ENCODE assay signal across 19 mouse cellular contexts in genomic region chr6:74735661-74736060, GRCm38 (mm10).
DNase-seq lines count a peak whose midpoint lies in the region; TF ChIP-seq lines count a peak whose summit lies in the region.
"Had no signal": no experiment of that assay in that cellular context is flagged by ENCODE, and none has a peak within 500 bp of the region (broad histone marks: within the 10 kb centered on the region; RNA-seq: fewer than 3 reads in every experiment).

No protein-coding gene starts in this region.

- H3K36me3 ChIP-seq in kidney, adult 2 months (ENCODE audit: control insufficient read depth, insufficient read depth, low read length): no peaks in the 10 kb centered on the region
- H3K36me3 ChIP-seq: embryonic facial prominence, embryonic 15.5 days; forebrain, embryonic 15.5 days; hindbrain, embryonic 12.5 days; hindbrain, embryonic 15.5 days had no signal

- no peaks in the 10 kb centered on the region for H3K4me1 ChIP-seq in kidney, adult 2 months (ENCODE audit: control insufficient read depth, insufficient read depth, low read length)
- H3K4me1 ChIP-seq: embryonic facial prominence, embryonic 15.5 days; forebrain, embryonic 15.5 days; hindbrain, embryonic 12.5 days; hindbrain, embryonic 15.5 days had no signal

- no peak for TF ChIP-seq CTCF in kidney, adult 2 months (conservative IDR thresholded peaks at IDR 0.05; ENCODE audit: insufficient read depth, insufficient read length, low read depth, low read length)

- H3K27ac ChIP-seq in kidney, adult 2 months (ENCODE audit: insufficient read depth, low read depth, low read length): no peak overlapping the region
- H3K27ac ChIP-seq: embryonic facial prominence, embryonic 15.5 days; forebrain, embryonic 15.5 days; gastrocnemius, adult 2 months; hindbrain, embryonic 12.5 days; hindbrain, embryonic 15.5 days had no signal

- DNase-seq in embryo, embryonic 10.5 days (ENCODE audit: low spot score): peak; percentile 5
- DNase-seq in embryo, embryonic 9.5 days (ENCODE audit: extremely low spot score): no peak
- DNase-seq in kidney, adult 9 months: peak; percentile 2
- no peak for DNase-seq in kidney, adult 2 months
- peak; percentile 35 for DNase-seq in forelimb bud, embryonic 11.5 days (ENCODE audit: low read depth, low spot score)
- DNase-seq in layer of hippocampus, postnatal 36 days: no peak
- DNase-seq in thymus, postnatal 25 days: no peak
- DNase-seq: adrenal gland, adult 8-10 months; adrenal gland, postnatal 25 days; cerebellum, adult 18-20 months; cerebellum, adult 9-10 months; cerebellum, postnatal 14 days; gastrocnemius, adult 2 months; gastrocnemius, postnatal 14 days; heart, adult 11 months had no signal

- no peaks in the 10 kb centered on the region for H3K27me3 ChIP-seq in kidney, adult 2 months (replicated peaks; ENCODE audit: control insufficient read depth, insufficient read depth, low read length)
- H3K27me3 ChIP-seq: embryonic facial prominence, embryonic 15.5 days; forebrain, embryonic 15.5 days; hindbrain, embryonic 12.5 days; hindbrain, embryonic 15.5 days had no signal

- H3K4me3 ChIP-seq in kidney, adult 2 months (ENCODE audit: insufficient read depth, low read depth, low read length): no peak overlapping the region
- H3K4me3 ChIP-seq: embryonic facial prominence, embryonic 15.5 days; forebrain, embryonic 15.5 days; gastrocnemius, adult 2 months; hindbrain, embryonic 12.5 days; hindbrain, embryonic 15.5 days had no signal

- TF ChIP-seq POLR2A in kidney, adult 2 months (IDR thresholded peaks at IDR 0.05; ENCODE audit: low read depth, low read length): no peak

Comparison
In these comparisons a context has a peak if more than half of its experiments do, and no peak if none do; other contexts are left out.
1. DNase-seq: peak in embryo, embryonic 10.5 days (single experiment), kidney, adult 9 months (single experiment) and forelimb bud, embryonic 11.5 days (single experiment); none in embryo, embryonic 9.5 days (single experiment), kidney, adult 2 months (single experiment), layer of hippocampus, postnatal 36 days (0 of 2) and thymus, postnatal 25 days (single experiment).